Comparison of ENCODE assay signal across 9 mouse cellular contexts in the genomic region with DNA sequence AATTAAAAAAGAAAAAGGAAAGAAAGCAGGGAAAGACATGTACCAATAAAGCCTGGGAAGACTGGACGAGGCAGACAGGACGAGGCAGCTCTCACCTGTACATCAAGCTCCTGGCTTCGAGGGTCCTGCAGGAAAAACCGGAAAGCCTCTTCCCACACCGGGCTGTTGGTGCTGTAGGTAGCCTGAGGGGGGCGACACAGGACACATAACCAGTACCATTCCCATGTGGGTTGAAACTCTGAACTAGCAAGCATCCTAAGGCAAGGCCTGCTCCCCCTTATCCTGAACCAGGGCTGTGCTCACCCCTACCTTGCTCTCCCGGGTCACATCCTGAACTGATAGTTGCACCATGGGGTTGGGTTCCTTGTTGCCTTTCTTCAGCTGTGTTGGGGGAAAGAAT. TPM values are rescaled to one million over a fixed set of nuclear protein-coding genes. Genes with fewer than 3 reads are reported as not detected.
DNase-seq lines count a peak whose midpoint lies in the region; ATAC-seq and TF ChIP-seq lines count a peak whose summit lies in the region.
"Had no signal": no experiment of that assay in that cellular context is flagged by ENCODE, and none has a peak within 500 bp of the region (broad histone marks: within the 10 kb centered on the region; RNA-seq: fewer than 3 reads in every experiment).

No protein-coding gene starts in this region.

- H3K27ac ChIP-seq in gastrocnemius, adult 2 months = no peak overlapping the region
- H3K27ac ChIP-seq in spleen, adult 2 months (ENCODE audit: insufficient read depth, low read length) = no peak overlapping the region
- no peak overlapping the region for H3K27ac ChIP-seq in hindbrain, embryonic 12.5 days
- H3K27ac ChIP-seq: neural tube, embryonic 12.5 days had no signal

- H3K4me3 ChIP-seq in gastrocnemius, adult 2 months = no peak overlapping the region
- H3K4me3 ChIP-seq in spleen, adult 2 months (ENCODE audit: extremely low read depth, insufficient read depth, insufficient read length) = no peak overlapping the region
- H3K4me3 ChIP-seq in hindbrain, embryonic 12.5 days = no peak overlapping the region
- H3K4me3 ChIP-seq: neural tube, embryonic 12.5 days had no signal

- H3K9me3 ChIP-seq in hindbrain, embryonic 12.5 days (replicated peaks) = no peaks in the 10 kb centered on the region
- H3K9me3 ChIP-seq: neural tube, embryonic 12.5 days had no signal

- TF ChIP-seq POLR2A in spleen, adult 2 months (IDR thresholded peaks at IDR 0.05; ENCODE audit: low read depth, low read length) = no peak

- 80% methylated on average over 7 of the region's 7 CpGs for WGBS in spleen, adult 2 months
- 68% methylated on average over 7 of the region's 7 CpGs for WGBS in hindbrain, embryonic 12.5 days

- H3K36me3 ChIP-seq in spleen, adult 2 months (ENCODE audit: control insufficient read depth, insufficient read depth, low read length) = peaks cover 69% of the 10 kb centered on the region
- peaks cover 46% of the 10 kb centered on the region for H3K36me3 ChIP-seq in hindbrain, embryonic 12.5 days

- peak; percentile 70 for TF ChIP-seq CTCF in gastrocnemius, adult 2 months (IDR thresholded peaks at IDR 0.05)
- peak; percentile 60; the same call in 1 of the 2 replicates for TF ChIP-seq CTCF in spleen, adult 2 months (IDR thresholded peaks at IDR 0.05; ENCODE audit: extremely low read depth, insufficient read depth, insufficient read length, insufficient replicate concordance)

- H3K4me1 ChIP-seq in spleen, adult 2 months (ENCODE audit: control insufficient read depth, insufficient read depth, insufficient read length) = no peaks in the 10 kb centered on the region
- 0 out of 2 replicates have a peak, but pooled peaks cover 1% of the 10 kb centered on the region for H3K4me1 ChIP-seq in hindbrain, embryonic 12.5 days

- intact Hi-C loops in gastrocnemius, adult 2 months (cut with DNase I) = loop anchor here (1.0 kb wide), 1 partner anchor 17 kb away; no protein-coding TSS in a partner anchor

- ATAC-seq in hindbrain, embryonic 12.5 days (ENCODE audit: low FRiP score) = no peak

- no peak overlapping the region for H3K9ac ChIP-seq in hindbrain, embryonic 12.5 days
- H3K9ac ChIP-seq: neural tube, embryonic 12.5 days had no signal

- H3K4me2 ChIP-seq in hindbrain, embryonic 12.5 days (replicated peaks) = no peak overlapping the region
- H3K4me2 ChIP-seq: neural tube, embryonic 12.5 days had no signal

- DNase-seq in gastrocnemius, adult 2 months = peak; percentile 69
- DNase-seq in gastrocnemius, adult 8-10 months (ENCODE audit: low spot score in 2 of 2) = no peak
- DNase-seq in spleen, adult 2 months (ENCODE audit: low read depth in 1 of 2, low spot score in 2 of 2) = peak in 1 of 2 experiments; percentile 39
- DNase-seq in spleen, postnatal 4 days (ENCODE audit: low spot score in 2 of 2) = no peak
- peak; percentile 56 for DNase-seq in cerebellum, adult 8-10 months
- peak; percentile 49 to 67 for DNase-seq in kidney, postnatal 25 days
- peak; percentile 58 for DNase-seq in retina, postnatal 1 day

- H3K27me3 ChIP-seq in spleen, adult 2 months (ENCODE audit: control insufficient read depth, insufficient read depth, low read length) = no peaks in the 10 kb centered on the region
- peaks cover 52% of the 10 kb centered on the region for H3K27me3 ChIP-seq in hindbrain, embryonic 12.5 days

RNA-seq across cellular contexts. Expression of gene Esyt1, which starts 6.8 kb away (rescaled TPM):
- total RNA-seq in gastrocnemius, adult 2 months (2021) = 10 to 100 TPM; 13.7 to 14.3 TPM
- 10 to 100 TPM; 10.4 to 13.5 (median 13.4) TPM for total RNA-seq in gastrocnemius, adult 8-10 months (2022)
- polyA plus RNA-seq in spleen, adult 2 months (2012; rRNA removed) = 121 and 148 TPM in 2 replicates
- polyA plus RNA-seq in hindbrain, embryonic 12.5 days (2016; fragmentation: Nextera tagmentation; extraction: Ambion mirVana) = 28.9 and 30.9 TPM in 2 replicates

RNA-seq across cellular contexts. Expression of gene Myl6b, which starts 20.3 kb away (rescaled TPM):
- total RNA-seq in gastrocnemius, adult 2 months (2021) = 10 to 100 TPM in 1 of 2 experiments, 1 to 10 TPM in 1; 6.5 to 17.8 TPM
- total RNA-seq in gastrocnemius, adult 8-10 months (2022) = 10 to 100 TPM in 2 of 4 experiments, 1 to 10 TPM in 2; 8.7 to 11.7 (median 10.0) TPM
- 0.67 and 1.1 TPM in 2 replicates for polyA plus RNA-seq in spleen, adult 2 months (2012; rRNA removed)
- polyA plus RNA-seq in hindbrain, embryonic 12.5 days (2016; fragmentation: Nextera tagmentation; extraction: Ambion mirVana) = 2.9 and 3.3 TPM in 2 replicates

RNA-seq across cellular contexts. Expression of gene Myl6, which starts 24.9 kb away (rescaled TPM):
- total RNA-seq in gastrocnemius, adult 2 months (2021) = 100 to 1,000 TPM; 171 to 179 TPM
- 100 to 1,000 TPM; 125 to 188 (median 158) TPM for total RNA-seq in gastrocnemius, adult 8-10 months (2022)
- 376 and 451 TPM in 2 replicates for polyA plus RNA-seq in spleen, adult 2 months (2012; rRNA removed)
- polyA plus RNA-seq in hindbrain, embryonic 12.5 days (2016; fragmentation: Nextera tagmentation; extraction: Ambion mirVana) = 836 and 860 TPM in 2 replicates

RNA-seq across cellular contexts. Expression of gene Zc3h10, which starts 28.7 kb away (rescaled TPM):
- 1 to 10 TPM; 4.2 to 6.5 TPM for total RNA-seq in gastrocnemius, adult 2 months (2021)
- total RNA-seq in gastrocnemius, adult 8-10 months (2022) = 1 to 10 TPM; 5.7 to 7.5 (median 6.7) TPM
- 17.4 and 19.9 TPM in 2 replicates for polyA plus RNA-seq in spleen, adult 2 months (2012; rRNA removed)
- polyA plus RNA-seq in hindbrain, embryonic 12.5 days (2016; fragmentation: Nextera tagmentation; extraction: Ambion mirVana) = 20.8 TPM in 2 replicates

RNA-seq across cellular contexts. Expression of gene Rpl41, which starts 30.3 kb away (rescaled TPM):
- total RNA-seq in gastrocnemius, adult 2 months (2021) = 1,000 to 10,000 TPM in 1 of 2 experiments, 100 to 1,000 TPM in 1; 932 to 1,025 TPM
- total RNA-seq in gastrocnemius, adult 8-10 months (2022) = 1,000 to 10,000 TPM in 2 of 4 experiments, 100 to 1,000 TPM in 2; 907 to 1,327 (median 1,023) TPM
- polyA plus RNA-seq in spleen, adult 2 months (2012; rRNA removed) = 2,135 and 2,270 TPM in 2 replicates
- polyA plus RNA-seq in hindbrain, embryonic 12.5 days (2016; fragmentation: Nextera tagmentation; extraction: Ambion mirVana) = 2,172 and 2,716 TPM in 2 replicates

Comparison
In these comparisons a context has a peak if more than half of its experiments do, and no peak if none do; other contexts are left out.
1. DNase-seq: peak in gastrocnemius, adult 2 months (single experiment), cerebellum, adult 8-10 months (single experiment), kidney, postnatal 25 days (2 of 2) and retina, postnatal 1 day (single experiment); none in gastrocnemius, adult 8-10 months (0 of 2) and spleen, postnatal 4 days (0 of 2).